Mouse (Mus musculus): ENCODE measurements around the gene Drosha. TPM values are rescaled to one million over a fixed set of nuclear protein-coding genes. Genes with fewer than 3 reads are reported as not detected.
"Not testable (repeated sequence)": the region's sequence is repeated elsewhere in the genome, so short reads cannot be mapped to it uniquely, and the experiment has no call there.

The Drosha gene
- polyA plus RNA-seq, 1 experiment from 2014 or later: 40.5 TPM

DNA sequence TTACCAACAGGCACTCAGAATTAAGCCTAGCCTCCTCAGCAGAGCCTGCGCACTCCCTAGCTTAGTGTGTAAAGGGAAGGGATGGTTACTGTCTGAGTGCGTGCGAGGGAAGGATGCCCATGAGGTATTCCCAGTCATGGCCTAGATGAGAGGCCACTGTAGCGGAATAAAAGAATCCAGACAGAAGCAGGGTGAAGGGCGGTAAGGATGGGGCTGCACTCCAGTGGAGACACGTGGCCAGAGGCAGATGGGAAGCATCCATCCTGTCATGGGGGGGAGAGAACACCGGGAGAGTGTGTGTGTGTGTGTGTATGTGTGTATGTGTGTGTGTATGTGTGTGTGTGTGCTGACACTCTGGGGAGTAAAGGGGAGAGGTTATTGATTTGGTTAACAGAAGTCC is 86.5 kb downstream of the Drosha start:
- H3K4me3 ChIP-seq (ENCODE audit: low read length): no peak overlapping the region
- no peak overlapping the region for H3K27ac ChIP-seq (ENCODE audit: low read length)
- 68% methylated on average over 7 of the region's 7 CpGs for WGBS
- no peak overlapping the region for H3K4me2 ChIP-seq (replicated peaks; ENCODE audit: low read depth, low read length)
- H3K36me3 ChIP-seq (ENCODE audit: insufficient read depth, low read length): peaks cover 28% of the 10 kb centered on the region
- no peaks in the 10 kb centered on the region for H3K27me3 ChIP-seq (ENCODE audit: insufficient read depth, low read length)
- H3K4me1 ChIP-seq (ENCODE audit: insufficient read depth, low read length): no peaks in the 10 kb centered on the region
- no peak overlapping the region for H3K9ac ChIP-seq (replicated peaks; ENCODE audit: low read length)
- no peaks in the 10 kb centered on the region for H3K9me3 ChIP-seq (ENCODE audit: low read length)
- ATAC-seq (ENCODE audit: low FRiP score, low TSS enrichment): peak; percentile 73

DNA sequence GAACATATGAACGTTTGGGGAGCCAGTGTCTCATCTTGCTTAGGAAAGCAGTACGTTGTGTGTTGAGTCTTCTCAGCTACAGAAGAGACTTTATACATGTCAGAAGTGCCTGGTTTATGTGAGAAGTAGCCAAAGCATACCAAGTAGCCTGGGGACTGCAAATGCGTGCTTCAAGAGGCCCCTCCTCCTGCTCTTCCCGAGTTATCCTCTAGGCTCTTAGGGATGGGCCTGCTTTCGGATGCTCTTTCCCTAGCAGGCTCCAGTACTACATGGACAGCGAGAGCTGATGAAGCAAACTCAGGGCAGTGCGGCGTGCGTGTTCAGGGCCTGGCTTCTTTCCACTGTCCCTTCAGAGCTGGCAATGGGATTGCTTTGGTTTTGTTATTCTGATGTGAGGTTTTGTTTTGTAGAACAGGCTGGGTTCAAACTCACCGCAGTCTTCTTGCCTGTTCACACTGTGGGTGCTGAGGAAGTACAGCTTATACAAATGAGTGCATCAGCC is 91.8 kb downstream of the Drosha start:
- 72% methylated on average over 10 of the region's 10 CpGs for WGBS
- H3K9me3 ChIP-seq (ENCODE audit: low read length): no peaks in the 10 kb centered on the region
- ATAC-seq (ENCODE audit: low FRiP score, low TSS enrichment): no peak
- H3K36me3 ChIP-seq (ENCODE audit: insufficient read depth, low read length): peaks cover 50% of the 10 kb centered on the region
- no peaks in the 10 kb centered on the region for H3K27me3 ChIP-seq (ENCODE audit: insufficient read depth, low read length)
- H3K9ac ChIP-seq (replicated peaks; ENCODE audit: low read length): no peak overlapping the region
- no peak overlapping the region for H3K4me2 ChIP-seq (replicated peaks; ENCODE audit: low read depth, low read length)
- no peak overlapping the region for H3K4me3 ChIP-seq (ENCODE audit: low read length)
- H3K27ac ChIP-seq (ENCODE audit: low read length): no peak overlapping the region
- H3K4me1 ChIP-seq (ENCODE audit: insufficient read depth, low read length): no peaks in the 10 kb centered on the region

DNA sequence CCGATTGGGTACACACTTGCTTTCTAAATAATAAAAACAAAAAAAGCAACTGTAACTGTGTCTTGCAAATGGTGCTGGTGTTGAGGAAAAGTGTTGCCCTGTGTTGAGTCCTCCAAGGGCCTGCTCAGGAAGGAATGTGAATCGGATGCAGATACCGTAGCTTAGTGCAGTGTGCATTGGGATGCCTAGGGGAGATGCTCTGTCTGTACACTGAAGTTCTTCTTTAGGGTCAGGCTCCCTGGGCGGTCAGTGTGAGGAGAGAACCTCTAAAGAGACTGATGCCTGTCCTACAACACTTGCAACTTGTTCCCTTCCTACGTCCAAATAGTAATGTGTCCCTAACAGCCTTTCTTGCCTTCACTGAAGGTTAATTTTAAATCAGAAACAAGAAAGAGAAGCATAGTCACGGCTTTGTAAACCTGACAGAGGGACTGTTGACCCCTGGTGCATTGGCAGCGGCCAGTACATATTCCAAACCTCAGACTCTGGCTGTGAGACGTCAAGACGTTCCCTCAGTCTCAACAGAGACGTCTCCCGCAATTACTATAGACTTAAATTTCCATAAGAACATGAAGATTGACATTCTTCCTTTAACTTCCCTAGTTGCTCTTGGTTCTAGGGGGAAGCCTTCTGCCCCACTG is 94.8 kb downstream of the Drosha start:
- not testable (repeated sequence) for H3K4me3 ChIP-seq (ENCODE audit: low read length); H3K4me2 ChIP-seq (replicated peaks; ENCODE audit: low read depth, low read length); H3K27me3 ChIP-seq (ENCODE audit: insufficient read depth, low read length); H3K9ac ChIP-seq (replicated peaks; ENCODE audit: low read length); H3K4me1 ChIP-seq (ENCODE audit: insufficient read depth, low read length); H3K9me3 ChIP-seq (ENCODE audit: low read length)
- ATAC-seq (ENCODE audit: low FRiP score, low TSS enrichment): peak; percentile 41; the same call in 1 of the 2 replicates
- Histone ChIP-seq H3K27ac (ENCODE audit: low read length) (0 out of 2 replicates have a peak overlapping the region, but pooled peaks have one; percentile 17), H3K36me3 (ENCODE audit: insufficient read depth, low read length) (peaks cover 50% of the 10 kb centered on the region)
- WGBS: 81% methylated on average over 11 of the region's 11 CpGs

DNA sequence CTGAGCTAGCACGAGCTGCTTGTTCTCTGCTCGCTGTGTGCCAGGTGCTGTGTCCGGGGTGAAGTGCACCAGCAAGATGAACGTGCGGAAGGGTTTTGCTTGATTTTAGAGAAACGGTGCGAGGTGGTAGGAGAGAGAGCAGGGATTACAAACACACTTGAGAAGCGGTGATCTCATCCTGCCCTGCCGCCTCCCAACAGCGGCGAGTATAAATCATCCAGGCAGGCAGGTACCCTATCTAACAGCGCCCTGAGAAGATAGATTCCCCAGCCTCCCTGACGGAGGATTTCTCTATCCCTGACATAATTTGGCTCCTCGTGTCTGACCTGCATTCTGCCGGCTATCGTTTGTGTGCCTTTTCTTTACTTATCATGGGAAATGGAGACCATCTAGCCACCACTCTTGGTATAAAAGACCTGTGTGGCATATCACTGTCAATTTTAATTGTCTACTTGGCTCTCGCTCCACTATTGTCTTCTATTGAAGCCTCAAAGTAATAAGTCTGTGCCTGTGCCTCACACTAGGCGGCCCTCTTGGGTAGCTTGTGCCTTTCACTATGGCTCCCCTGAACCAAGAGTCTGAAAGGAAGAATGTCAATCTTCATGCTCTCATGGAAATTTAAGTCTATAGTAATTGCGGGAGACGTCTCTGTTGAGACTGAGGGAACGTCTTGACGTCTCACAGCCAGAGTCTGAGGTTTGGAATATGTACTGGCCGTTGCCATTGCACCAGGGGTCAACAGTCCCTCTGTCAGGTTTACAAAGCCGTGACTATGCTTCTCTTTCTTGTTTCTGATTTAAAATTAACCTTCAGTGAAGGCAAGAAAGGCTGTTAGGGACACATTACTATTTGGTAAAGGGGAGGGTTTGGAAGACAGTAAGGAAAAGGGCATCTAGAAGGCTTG is 95.6 kb downstream of the Drosha start:
- Histone ChIP-seq H3K36me3 (ENCODE audit: insufficient read depth, low read length) (peaks cover 47% of the 10 kb centered on the region), H3K4me2 (replicated peaks; ENCODE audit: low read depth, low read length) (no peak overlapping the region), H3K4me1 (ENCODE audit: insufficient read depth, low read length) (no peaks in the 10 kb centered on the region), H3K27ac (ENCODE audit: low read length) (no peak overlapping the region), H3K4me3 (ENCODE audit: low read length) (no peak overlapping the region), H3K9ac (replicated peaks; ENCODE audit: low read length) (no peak overlapping the region), H3K27me3 (ENCODE audit: insufficient read depth, low read length) (no peaks in the 10 kb centered on the region), H3K9me3 (ENCODE audit: low read length) (no peaks in the 10 kb centered on the region)
- 77% methylated on average over 24 of the region's 24 CpGs for WGBS
- no peak for ATAC-seq (ENCODE audit: low FRiP score, low TSS enrichment)

DNA sequence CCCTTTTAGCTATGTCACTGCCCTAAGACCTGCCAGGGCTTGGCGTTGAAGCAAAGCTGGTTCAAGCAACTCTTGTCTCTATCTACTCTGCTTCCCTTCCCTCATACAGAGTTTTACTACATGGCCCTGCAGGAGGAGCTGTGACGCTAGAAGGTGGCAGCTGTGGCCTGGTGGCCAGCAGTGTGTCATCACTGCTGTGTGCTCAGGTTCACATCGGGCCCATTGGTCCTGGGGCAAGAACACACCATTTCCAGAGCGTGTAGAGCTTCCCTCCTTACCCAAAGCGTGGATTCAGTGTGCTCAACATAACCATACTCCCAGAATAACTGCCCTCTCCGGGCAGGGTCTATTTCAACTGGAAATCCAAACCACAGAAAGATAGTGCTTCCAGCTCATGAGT is 97.3 kb downstream of the Drosha start:
- ATAC-seq (ENCODE audit: low FRiP score, low TSS enrichment): no peak
- Histone ChIP-seq H3K36me3 (ENCODE audit: insufficient read depth, low read length) (peaks cover 50% of the 10 kb centered on the region), H3K4me2 (replicated peaks; ENCODE audit: low read depth, low read length) (no peak overlapping the region), H3K9ac (replicated peaks; ENCODE audit: low read length) (no peak overlapping the region), H3K9me3 (ENCODE audit: low read length) (no peaks in the 10 kb centered on the region), H3K27me3 (ENCODE audit: insufficient read depth, low read length) (no peaks in the 10 kb centered on the region), H3K27ac (ENCODE audit: low read length) (no peak overlapping the region), H3K4me1 (ENCODE audit: insufficient read depth, low read length) (no peaks in the 10 kb centered on the region), H3K4me3 (ENCODE audit: low read length) (no peak overlapping the region)
- 92% methylated on average over 6 of the region's 6 CpGs for WGBS

DNA sequence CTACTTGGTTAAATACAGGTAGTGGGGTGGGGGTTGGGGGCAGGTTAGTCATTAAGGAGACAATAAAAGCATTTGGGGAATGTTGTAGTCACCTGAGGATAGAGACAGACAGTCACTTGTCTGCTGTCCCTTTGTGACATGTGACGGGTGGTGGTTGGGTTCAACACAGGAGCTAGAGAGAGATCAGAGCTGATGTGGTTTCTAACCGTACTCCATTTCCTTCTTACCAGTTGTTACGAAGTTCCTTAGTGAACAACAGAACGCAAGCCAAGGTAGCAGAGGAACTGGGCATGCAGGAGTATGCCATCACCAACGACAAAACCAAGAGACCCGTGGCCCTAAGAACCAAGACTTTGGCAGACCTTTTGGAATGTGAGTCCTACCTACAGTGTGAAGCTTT is 99.2 kb downstream of the Drosha start:
- H3K4me2 ChIP-seq (replicated peaks; ENCODE audit: low read depth, low read length): no peak overlapping the region
- no peaks in the 10 kb centered on the region for H3K9me3 ChIP-seq (ENCODE audit: low read length)
- no peaks in the 10 kb centered on the region for H3K4me1 ChIP-seq (ENCODE audit: insufficient read depth, low read length)
- peaks cover 39% of the 10 kb centered on the region for H3K36me3 ChIP-seq (ENCODE audit: insufficient read depth, low read length)
- WGBS: 94% methylated on average over 6 of the region's 6 CpGs
- no peak overlapping the region for H3K9ac ChIP-seq (replicated peaks; ENCODE audit: low read length)
- no peak overlapping the region for H3K4me3 ChIP-seq (ENCODE audit: low read length)
- H3K27me3 ChIP-seq (ENCODE audit: insufficient read depth, low read length): no peaks in the 10 kb centered on the region
- H3K27ac ChIP-seq (ENCODE audit: low read length): no peak overlapping the region
- no peak for ATAC-seq (ENCODE audit: low FRiP score, low TSS enrichment)

DNA sequence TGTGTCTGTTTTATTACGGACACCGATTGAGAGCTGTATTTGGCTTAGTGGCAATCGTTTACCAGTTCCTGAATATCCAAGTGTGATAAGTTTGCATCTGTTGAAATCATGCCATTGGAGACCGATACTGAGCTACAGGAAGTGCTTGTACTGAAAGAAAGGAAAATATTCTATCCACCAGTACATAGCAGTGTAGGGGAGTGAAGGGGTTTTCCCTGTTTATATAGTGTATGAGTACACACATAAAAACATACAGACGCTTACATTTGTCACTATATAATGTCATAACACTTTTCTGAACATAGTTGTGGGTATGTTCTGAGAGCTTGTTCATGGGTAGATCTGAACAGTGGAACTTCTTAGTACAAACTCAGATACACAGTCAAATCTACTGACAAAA is 106.9 kb downstream of the Drosha start:
- no peak overlapping the region for H3K9ac ChIP-seq (replicated peaks; ENCODE audit: low read length)
- WGBS: 70% methylated on average over 5 of the region's 5 CpGs
- no peak for ATAC-seq (ENCODE audit: low FRiP score, low TSS enrichment)
- H3K9me3 ChIP-seq (ENCODE audit: low read length): no peaks in the 10 kb centered on the region
- H3K4me1 ChIP-seq (ENCODE audit: insufficient read depth, low read length): no peaks in the 10 kb centered on the region
- peaks cover 26% of the 10 kb centered on the region for H3K36me3 ChIP-seq (ENCODE audit: insufficient read depth, low read length)
- no peaks in the 10 kb centered on the region for H3K27me3 ChIP-seq (ENCODE audit: insufficient read depth, low read length)
- H3K4me3 ChIP-seq (ENCODE audit: low read length): no peak overlapping the region
- H3K4me2 ChIP-seq (replicated peaks; ENCODE audit: low read depth, low read length): no peak overlapping the region
- H3K27ac ChIP-seq (ENCODE audit: low read length): no peak overlapping the region

DNA sequence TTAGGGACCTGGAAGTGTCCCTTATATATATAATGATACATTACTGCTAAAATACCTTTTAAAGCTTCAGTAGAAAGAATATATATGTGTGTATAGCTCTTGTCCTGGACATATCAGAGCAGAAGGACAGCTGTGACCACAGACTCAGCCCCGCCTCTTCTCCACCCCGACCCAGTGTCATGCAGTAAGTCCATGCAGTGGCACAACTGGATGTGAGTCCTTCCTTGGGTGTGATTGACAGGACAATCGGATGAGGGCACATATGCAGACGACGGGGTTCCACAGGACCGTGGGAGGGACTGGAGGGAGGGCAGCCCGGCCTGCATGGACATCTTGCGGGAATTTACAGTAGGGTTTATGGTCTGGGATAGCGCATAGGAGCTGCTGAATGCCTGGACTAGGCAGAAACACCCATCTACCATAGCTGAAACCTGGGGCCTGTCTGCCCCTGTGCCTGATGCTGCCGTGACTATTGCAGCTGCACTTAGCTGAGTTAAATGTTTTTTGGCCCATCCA is 111.7 kb downstream of the Drosha start:
- Histone ChIP-seq H3K27ac (ENCODE audit: low read length) (no peak overlapping the region), H3K4me2 (replicated peaks; ENCODE audit: low read depth, low read length) (no peak overlapping the region), H3K9ac (replicated peaks; ENCODE audit: low read length) (no peak overlapping the region), H3K27me3 (ENCODE audit: insufficient read depth, low read length) (no peaks in the 10 kb centered on the region), H3K4me3 (ENCODE audit: low read length) (no peak overlapping the region), H3K4me1 (ENCODE audit: insufficient read depth, low read length) (peaks cover 6% of the 10 kb centered on the region; the same call in 1 of the 2 replicates), H3K36me3 (ENCODE audit: insufficient read depth, low read length) (peaks cover 4% of the 10 kb centered on the region; the same call in 1 of the 2 replicates), H3K9me3 (ENCODE audit: low read length) (no peaks in the 10 kb centered on the region)
- WGBS: 86% methylated on average over 10 of the region's 10 CpGs
- peak; percentile 57 for ATAC-seq (ENCODE audit: low FRiP score, low TSS enrichment)

DNA sequence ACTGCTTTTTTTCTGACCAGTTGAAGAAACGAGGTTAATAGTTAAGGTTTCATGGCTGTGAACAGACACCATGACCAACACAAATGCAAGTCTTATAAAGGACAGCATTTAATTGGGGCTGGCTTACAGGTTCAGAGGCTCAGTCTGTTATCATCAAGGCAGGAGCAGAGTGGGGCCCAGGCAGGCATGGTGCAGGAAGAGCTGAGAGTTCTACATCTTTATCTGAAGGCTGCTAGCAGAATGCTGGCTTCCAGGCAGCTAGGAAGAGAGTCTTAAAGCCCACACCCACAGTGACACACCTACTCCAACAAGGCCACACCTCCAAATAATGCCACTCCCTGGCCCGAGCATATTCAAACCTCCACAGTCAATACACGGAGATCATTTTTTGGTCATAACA is 112.7 kb downstream of the Drosha start:
- not testable (repeated sequence) for ATAC-seq (ENCODE audit: low FRiP score, low TSS enrichment); H3K4me1 ChIP-seq (ENCODE audit: insufficient read depth, low read length); H3K4me2 ChIP-seq (replicated peaks; ENCODE audit: low read depth, low read length); H3K36me3 ChIP-seq (ENCODE audit: insufficient read depth, low read length); H3K9ac ChIP-seq (replicated peaks; ENCODE audit: low read length); H3K27me3 ChIP-seq (ENCODE audit: insufficient read depth, low read length); H3K4me3 ChIP-seq (ENCODE audit: low read length); H3K27ac ChIP-seq (ENCODE audit: low read length); H3K9me3 ChIP-seq (ENCODE audit: low read length)
- WGBS: 88% methylated on average over 3 of the region's 3 CpGs

Data from kidney, embryonic 16.5 days (tissue).